Mouse (Mus musculus) embryo, embryonic 10.5 days (tissue): ENCODE data around the gene Prodh2.
A peak's percentile ranks its signal among the peaks of the same experiment; 100 is the strongest.
"Not testable (repeated sequence)": the region's sequence is repeated elsewhere in the genome, so short reads cannot be mapped to it uniquely, and the experiment has no call there.

ENCODE experiments used
- DNase-seq: peaks from one replicate; pipeline ENCODE4 v3.0.0-alpha.2; 2015; ENCODE audit warnings: low spot score

The Prodh2 gene

GRCm38 (mm10) chr7:30490251-30490956 lies 3.0 kb upstream of the Prodh2 start:
- DNase-seq = peak; percentile 79

DNA sequence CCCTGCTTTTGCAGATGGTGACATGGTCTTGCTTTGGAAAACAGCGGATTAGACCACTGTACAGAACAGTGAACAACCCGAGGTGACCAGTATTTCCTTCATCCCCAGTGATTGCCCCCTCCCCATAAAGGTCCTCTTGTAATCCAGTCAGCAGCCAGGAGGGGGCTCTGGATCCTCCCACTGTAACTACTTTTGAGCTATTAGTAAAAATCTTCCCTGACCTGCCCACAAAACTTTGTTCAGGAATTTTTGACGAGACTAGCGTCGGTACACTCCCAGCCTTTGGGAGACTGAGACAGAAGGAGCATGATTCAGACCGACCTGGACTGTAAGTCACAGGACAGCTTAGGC lies 2.5 kb upstream of the Prodh2 start:
- peak; percentile 26 for DNase-seq

- DNase-seq = peak; percentile 88
Observed at GRCm38 (mm10) chr7:30492765-30493164, 657 bp upstream of the Prodh2 start.

DNA sequence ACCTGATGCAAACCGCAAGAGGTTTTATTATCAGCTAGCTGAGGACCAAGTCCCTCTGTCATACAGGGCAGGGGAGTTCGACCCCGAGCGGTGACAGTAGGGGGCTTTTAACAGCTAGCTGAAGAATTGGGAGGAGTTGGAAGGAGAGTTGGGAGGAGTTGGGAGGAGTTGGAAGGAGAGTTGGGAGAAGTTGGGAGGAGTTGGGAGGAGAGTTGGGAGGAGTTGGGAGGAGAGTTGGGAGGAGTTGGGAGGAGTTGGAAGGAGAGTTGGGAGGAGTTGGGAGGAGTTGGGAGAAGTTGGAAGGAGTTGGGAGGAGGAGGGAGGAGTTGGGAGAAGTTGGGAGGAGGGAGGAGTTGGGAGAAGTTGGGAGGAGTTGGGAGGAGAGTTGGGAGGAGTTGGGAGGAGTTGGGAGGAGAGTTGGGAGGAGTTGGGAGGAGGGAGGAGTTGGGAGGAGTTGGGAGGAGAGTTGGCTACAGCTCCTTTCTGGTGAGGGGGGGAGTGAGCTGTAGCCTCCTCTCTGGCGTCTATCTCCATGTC lies 2.2 kb downstream of the Prodh2 start:
- DNase-seq = not testable (repeated sequence)

GRCm38 (mm10) chr7:30501159-30501558 lies 7.7 kb downstream of the Prodh2 start:
- DNase-seq = not testable (repeated sequence)

DNA sequence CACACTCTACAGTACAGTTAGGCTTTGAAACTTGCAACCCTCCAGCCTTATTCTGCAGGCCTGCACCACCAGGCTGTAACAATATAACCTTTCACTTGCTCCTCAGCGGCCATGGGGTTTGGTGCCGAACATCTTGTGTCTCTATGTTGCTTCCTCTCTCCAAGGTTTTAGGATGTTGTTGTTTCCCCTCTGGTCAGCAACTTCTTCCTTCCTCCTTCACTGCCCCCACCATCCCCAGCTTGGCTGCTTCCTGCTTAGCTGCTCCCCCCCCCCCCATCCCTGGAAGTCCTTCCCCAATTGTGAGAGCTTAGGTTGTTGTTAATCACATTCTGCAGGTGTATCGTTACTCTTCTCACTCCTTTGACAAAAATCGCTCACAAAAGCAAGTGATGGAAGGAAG lies 14.6 kb downstream of the Prodh2 start:
- DNase-seq = no peak

GRCm38 (mm10) chr7:30515003-30515760 lies 21.8 kb downstream of the Prodh2 start:
- DNase-seq = no peak

DNA sequence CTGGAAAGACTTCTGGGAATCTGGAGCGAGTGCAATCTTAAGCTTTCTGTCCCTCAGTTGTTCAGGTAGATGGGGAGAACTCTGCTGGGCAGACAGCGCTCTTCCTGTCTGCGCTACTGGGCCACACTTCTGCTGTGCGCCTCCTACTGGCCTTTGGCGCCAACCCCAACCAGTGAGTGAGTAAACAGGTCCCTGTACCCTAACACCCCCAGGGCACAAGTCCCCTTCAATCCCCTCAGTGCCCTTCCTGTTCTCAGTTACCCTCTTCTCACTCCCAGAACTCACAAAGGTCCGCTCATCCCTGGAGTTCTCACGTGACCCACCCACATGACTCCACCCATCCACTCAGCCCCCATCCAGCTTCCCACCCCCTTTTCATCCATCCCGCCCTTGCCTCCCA lies 24.9 kb downstream of the Prodh2 start:
- no peak for DNase-seq

DNA sequence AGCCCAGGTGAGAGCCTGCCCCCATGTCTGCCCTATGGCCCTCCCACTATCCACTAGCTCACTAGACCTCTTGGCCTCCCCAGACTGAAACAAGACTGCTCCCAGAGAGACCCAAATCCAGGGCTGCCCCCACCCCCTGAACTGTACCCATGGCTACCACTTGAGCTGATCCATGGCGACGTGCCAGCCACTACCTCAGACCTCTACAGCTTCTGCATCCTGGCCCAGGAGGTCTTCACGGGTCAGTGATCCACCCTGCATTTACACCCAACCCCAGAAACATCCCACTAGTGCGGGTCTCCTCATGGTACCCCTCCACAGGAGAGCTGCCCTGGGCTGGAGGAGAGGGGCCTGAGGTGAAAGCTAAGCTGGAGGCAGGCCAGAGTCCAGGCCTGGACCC lies 27.0 kb downstream of the Prodh2 start:
- no peak for DNase-seq

DNA sequence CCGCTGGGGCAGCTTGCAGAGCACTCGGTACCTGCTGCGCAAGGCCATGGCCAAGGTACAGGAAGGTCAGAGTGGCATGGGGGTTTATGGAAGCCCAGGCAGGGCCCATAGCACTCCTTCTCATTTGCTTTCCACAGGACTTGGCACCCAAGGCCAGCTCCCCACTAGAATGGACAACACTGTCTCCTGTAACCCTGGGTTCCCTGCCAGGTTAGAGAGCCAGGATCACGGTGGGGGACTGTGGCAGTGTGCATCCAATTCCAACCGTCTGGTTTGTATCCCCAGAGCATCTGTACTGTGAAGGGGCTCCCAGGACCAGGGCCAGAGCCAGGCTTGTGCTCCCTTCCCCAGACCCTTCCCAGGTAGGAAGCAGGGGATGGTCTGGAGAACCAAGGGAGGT lies 27.4 kb downstream of the Prodh2 start:
- DNase-seq = no peak

DNA sequence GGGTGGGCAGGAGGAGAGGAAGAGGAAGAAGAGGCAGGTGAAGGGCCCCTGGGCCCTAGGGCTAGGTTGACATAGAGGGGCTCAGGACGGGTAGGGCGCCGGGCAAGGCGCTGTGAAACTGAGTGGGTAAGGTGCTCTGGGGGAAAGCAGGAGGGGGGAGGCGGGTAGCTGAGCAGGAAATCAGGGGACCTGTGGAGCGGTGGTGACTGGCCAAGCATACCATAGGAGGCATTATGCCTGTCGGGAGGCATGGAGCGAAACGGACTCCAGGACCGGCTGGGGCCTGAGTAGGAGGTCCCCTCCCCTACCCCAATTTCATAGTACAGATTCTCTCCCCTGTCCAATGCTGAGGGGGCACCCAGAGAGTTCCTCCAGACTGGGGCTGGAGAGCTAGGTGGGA lies 29.4 kb downstream of the Prodh2 start:
- DNase-seq = no peak

- DNase-seq = no peak
Observed at GRCm38 (mm10) chr7:30524487-30524886, 31.1 kb downstream of the Prodh2 start.

DNA sequence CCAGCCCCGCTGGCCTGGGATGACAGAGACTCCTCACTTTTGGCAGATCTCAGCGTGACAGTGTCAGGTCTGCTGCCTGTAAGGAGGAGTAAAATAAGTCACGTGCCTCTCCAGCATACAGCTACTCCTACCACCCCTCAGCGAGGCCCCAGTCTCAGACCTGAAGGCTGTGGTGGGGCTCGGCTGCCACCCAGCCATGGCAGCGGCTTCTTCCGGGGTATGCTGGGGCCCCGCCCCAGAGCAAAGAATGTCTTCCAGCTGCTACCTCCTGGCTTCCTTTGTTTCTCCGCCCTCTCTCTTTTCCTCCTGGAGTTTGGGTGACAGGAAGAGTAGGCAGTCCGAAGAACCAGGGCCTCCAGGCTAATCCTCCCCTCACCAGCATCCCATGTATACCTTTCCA lies 32.5 kb downstream of the Prodh2 start:
- DNase-seq = no peak

GRCm38 (mm10) chr7:30526399-30526798 lies 33.0 kb downstream of the Prodh2 start:
- no peak for DNase-seq

GRCm38 (mm10) chr7:30526981-30527380 lies 33.6 kb downstream of the Prodh2 start:
- DNase-seq = no peak

- no peak for DNase-seq
Observed at GRCm38 (mm10) chr7:30531291-30531815, 37.9 kb downstream of the Prodh2 start.

GRCm38 (mm10) chr7:30532931-30533330 lies 39.5 kb downstream of the Prodh2 start:
- peak; percentile 62 for DNase-seq

DNA sequence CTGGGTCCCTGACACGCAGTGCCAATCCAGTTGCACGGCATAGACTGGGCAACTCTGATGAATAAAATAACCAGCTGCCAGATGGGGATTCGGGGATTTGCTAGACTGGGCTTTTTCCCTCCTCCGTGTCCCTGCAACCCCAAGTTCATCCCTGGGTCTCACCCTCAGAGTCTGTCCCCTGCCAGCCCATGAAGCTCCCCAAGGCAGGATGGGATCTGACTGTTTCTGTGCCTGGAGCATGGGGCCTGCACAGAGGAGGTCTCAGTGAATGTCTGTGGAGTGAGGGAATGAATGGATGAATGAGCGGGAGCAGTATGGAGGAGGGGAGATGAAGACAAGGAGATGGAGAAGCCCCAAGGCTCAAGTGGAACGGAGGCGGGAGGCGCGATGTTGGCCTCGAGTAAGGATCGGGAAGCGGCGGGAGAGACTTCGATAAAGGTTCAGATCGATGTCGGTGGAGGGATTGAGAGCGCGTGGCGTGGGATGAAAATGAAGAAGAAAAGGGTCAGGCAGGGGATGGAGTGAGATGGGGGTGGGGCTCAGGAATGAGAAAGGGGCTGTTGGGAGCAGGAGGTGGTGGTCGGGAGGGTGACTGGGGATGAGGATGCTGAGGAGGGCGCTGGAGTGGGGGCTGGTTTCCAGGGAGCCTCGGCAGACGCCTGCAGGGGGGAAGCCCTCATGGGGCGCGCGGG lies 40.7 kb downstream of the Prodh2 start:
- DNase-seq = peak; percentile 55

DNA sequence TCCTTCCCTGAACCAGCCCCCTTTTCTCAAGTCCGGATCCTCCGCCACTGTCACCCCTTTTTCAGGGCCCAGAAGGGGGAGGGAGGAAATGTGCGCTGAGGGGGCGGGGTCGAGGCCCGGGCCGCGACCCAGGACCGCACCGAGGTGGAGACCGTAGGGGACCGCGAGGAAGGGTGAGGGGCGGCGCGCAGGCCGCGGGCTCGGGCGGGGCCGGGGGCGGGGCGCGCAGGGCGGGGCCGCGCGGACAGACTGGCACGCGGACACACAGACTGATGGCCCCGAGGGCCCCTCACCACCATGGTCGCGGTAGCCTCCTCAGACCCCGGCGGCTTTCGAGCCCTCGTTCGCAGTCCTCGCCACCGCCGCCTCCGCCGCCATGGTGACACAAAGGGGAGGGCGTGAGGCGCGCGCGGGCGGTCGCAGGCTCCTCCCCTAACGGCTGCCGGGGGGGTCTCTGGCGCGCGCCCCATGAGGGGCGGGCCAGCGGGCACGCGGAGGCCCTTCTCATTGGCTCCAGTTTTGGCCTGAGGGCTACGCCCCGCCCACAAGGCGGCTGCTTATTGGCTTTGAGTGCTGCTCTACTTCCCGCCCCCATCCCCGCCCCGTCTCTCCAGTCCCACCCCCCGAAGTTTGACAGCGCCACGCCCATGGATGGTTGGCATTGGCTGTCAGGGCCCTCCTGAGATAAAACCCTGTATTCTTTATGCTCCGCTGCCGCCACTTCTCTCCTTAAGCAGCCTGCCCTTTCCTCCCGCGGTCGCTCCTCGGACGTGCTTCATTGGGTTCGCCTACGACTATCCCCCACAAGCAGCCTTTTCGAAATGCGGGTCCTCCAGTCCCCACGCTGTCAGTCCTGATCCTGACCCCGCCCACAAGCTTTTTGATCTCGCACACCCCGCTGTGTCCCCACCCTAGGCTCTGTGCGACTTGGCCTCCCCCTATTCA lies 41.5 kb downstream of the Prodh2 start, which contains the start of gene Arhgap33:
Gene Arhgap33 (minus strand): TSS at position 428 of the 945 bp plus-strand sequence.
- peak; percentile 99 for DNase-seq

DNA sequence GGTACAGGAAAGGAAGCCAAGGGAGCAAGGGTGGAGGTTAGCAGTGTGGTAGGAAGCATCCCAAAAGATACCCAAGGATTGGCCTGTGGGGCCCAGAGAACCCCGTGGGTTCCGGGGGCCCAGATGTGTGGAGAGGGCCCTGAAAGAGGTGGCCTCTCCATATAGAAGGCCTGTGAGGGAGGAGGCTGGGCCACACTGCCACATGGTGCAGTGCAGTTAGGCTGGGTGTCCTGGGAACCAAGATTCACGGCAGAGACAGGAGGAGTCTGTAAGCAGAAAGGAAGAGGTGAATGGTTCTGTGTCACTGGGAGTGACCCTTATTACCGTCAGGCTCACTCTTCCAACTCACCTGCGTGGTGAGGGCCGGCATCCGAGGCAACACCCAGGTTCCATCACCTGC lies 47.1 kb downstream of the Prodh2 start:
- no peak for DNase-seq

GRCm38 (mm10) chr7:30544327-30544726 lies 50.9 kb downstream of the Prodh2 start:
- no peak for DNase-seq
